19 mouse cellular contexts compared by ENCODE assay signal in the genomic region with DNA sequence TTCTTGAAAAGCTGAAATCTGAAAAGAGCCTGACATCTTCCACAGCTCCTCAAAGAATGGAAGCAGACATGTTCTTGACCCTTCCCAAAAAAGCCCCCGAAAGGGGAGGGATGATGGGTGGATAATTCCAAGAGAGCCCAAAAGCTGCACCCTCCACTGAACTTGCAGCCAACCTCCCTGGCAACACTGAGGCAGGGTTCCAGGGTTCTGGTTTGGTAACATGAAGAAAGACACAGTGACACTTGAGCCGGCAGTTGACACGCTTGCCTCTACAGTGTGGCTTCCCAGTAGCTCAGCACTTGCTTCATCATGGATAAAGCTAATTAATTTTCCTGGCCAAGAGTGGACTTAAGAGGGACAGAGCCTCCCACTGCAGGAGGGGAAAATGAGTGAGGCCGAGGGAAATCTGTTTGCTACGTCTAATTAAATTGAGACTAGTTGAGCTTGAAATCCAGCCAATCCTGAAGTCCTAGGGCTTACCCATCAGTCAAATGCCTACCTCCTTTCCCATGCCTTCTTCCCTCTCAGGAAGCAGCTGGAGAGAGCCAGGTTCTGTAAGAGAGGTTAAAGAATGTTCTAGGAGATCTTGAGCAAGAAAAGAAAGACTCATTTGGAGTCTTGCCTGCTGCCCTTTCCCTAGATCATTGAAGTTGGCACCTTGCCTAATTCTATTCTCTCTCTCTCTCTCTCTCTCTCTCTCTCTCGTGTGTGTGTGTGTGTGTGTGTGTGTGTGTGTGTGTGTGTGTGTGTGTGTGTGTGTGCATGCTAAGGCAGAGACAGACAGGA. TPM values are rescaled to one million over a fixed set of nuclear protein-coding genes. Genes with fewer than 3 reads are reported as not detected.
DNase-seq lines count a peak whose midpoint lies in the region; ATAC-seq lines count a peak whose summit lies in the region.
"Had no signal": no experiment of that assay in that cellular context is flagged by ENCODE, and none has a peak within 500 bp of the region (broad histone marks: within the 10 kb centered on the region; RNA-seq: fewer than 3 reads in every experiment).

No protein-coding gene starts in this region.

- DNase-seq in embryonic facial prominence, embryonic 14.5 days (ENCODE audit: low spot score), result peak; percentile 31
- DNase-seq in embryonic facial prominence, embryonic 10.5 days (ENCODE audit: low spot score), result no peak
- no peak for DNase-seq in kidney, adult 8-10 months
- DNase-seq in retina, postnatal 1 day, result peak; percentile 57
- no peak for DNase-seq in retina, embryonic 14.5 days (ENCODE audit: low spot score)
- no peak for DNase-seq in liver
- DNase-seq: B cell, adult 2 months; kidney, postnatal 14 days; lung, postnatal 36 days; right cerebral cortex, postnatal 14 days; thymus, adult 18-20 months had no signal

- WGBS in embryonic facial prominence, embryonic 14.5 days, result 53% methylated on average over 5 of the region's 6 CpGs
- 72% methylated on average over 6 of the region's 6 CpGs for WGBS in embryonic facial prominence, embryonic 10.5 days
- 31% methylated on average over 6 of the region's 6 CpGs for WGBS in kidney, embryonic 14.5 days

- no peaks in the 10 kb centered on the region for H3K36me3 ChIP-seq in embryonic facial prominence, embryonic 14.5 days (ENCODE audit: control insufficient read depth, insufficient read depth, low read length)
- no peaks in the 10 kb centered on the region for H3K36me3 ChIP-seq in embryonic facial prominence, embryonic 10.5 days (replicated peaks)
- no peaks in the 10 kb centered on the region for H3K36me3 ChIP-seq in kidney, embryonic 14.5 days (ENCODE audit: control insufficient read depth, insufficient read depth, low read length)
- H3K36me3 ChIP-seq: embryonic facial prominence, embryonic 12.5 days; liver, embryonic 12.5 days had no signal

- H3K27ac ChIP-seq in embryonic facial prominence, embryonic 14.5 days (replicated peaks; ENCODE audit: low read depth, low read length), result no peak overlapping the region
- no peak overlapping the region for H3K27ac ChIP-seq in embryonic facial prominence, embryonic 10.5 days (replicated peaks)
- H3K27ac ChIP-seq in kidney, embryonic 14.5 days (ENCODE audit: low read depth, low read length), result no peak overlapping the region
- H3K27ac ChIP-seq: embryonic facial prominence, embryonic 12.5 days; hindbrain, embryonic 15.5 days; liver, embryonic 12.5 days; neural tube, embryonic 13.5 days had no signal

- no peaks in the 10 kb centered on the region for H3K9me3 ChIP-seq in embryonic facial prominence, embryonic 14.5 days (ENCODE audit: control insufficient read depth, low read length)
- no peaks in the 10 kb centered on the region for H3K9me3 ChIP-seq in embryonic facial prominence, embryonic 10.5 days
- no peaks in the 10 kb centered on the region for H3K9me3 ChIP-seq in kidney, embryonic 14.5 days (ENCODE audit: control insufficient read depth, low read length)
- H3K9me3 ChIP-seq: embryonic facial prominence, embryonic 12.5 days; hindbrain, embryonic 15.5 days; liver, embryonic 12.5 days; neural tube, embryonic 13.5 days had no signal

- H3K4me3 ChIP-seq in embryonic facial prominence, embryonic 14.5 days (ENCODE audit: low read depth, low read length), result no peak overlapping the region
- H3K4me3 ChIP-seq in embryonic facial prominence, embryonic 10.5 days, result no peak overlapping the region
- H3K4me3 ChIP-seq in kidney, embryonic 14.5 days (ENCODE audit: low read length), result no peak overlapping the region
- H3K4me3 ChIP-seq: embryonic facial prominence, embryonic 12.5 days; hindbrain, embryonic 15.5 days; liver, embryonic 12.5 days; neural tube, embryonic 13.5 days had no signal

- no peaks in the 10 kb centered on the region for H3K4me1 ChIP-seq in embryonic facial prominence, embryonic 14.5 days (ENCODE audit: control insufficient read depth, insufficient read depth, low read length)
- peaks cover 18% of the 10 kb centered on the region for H3K4me1 ChIP-seq in embryonic facial prominence, embryonic 10.5 days
- no peaks in the 10 kb centered on the region for H3K4me1 ChIP-seq in kidney, embryonic 14.5 days (ENCODE audit: control insufficient read depth, insufficient read depth, low read length)

- H3K9ac ChIP-seq in embryonic facial prominence, embryonic 14.5 days (ENCODE audit: low read depth, low read length), result no peak overlapping the region
- H3K9ac ChIP-seq in kidney, embryonic 14.5 days (ENCODE audit: low read depth, low read length), result no peak overlapping the region
- H3K9ac ChIP-seq: embryonic facial prominence, embryonic 12.5 days; hindbrain, embryonic 15.5 days; liver, embryonic 12.5 days; neural tube, embryonic 13.5 days had no signal

- no peak; the same call in 1 of the 2 replicates for ATAC-seq in embryonic facial prominence, embryonic 14.5 days (ENCODE audit: low read depth)
- 0 out of 2 replicates have a peak, but pooled peaks have one; percentile 30 for ATAC-seq in kidney, embryonic 14.5 days (ENCODE audit: low FRiP score, low TSS enrichment)
- no peak for ATAC-seq in granulocyte monocyte progenitor cell, adult 5-6 weeks (replicated peaks; ENCODE audit: poor library complexity, severe bottlenecking)
- ATAC-seq: liver, embryonic 12.5 days; midbrain, embryonic 16.5 days had no signal

- H3K4me2 ChIP-seq in embryonic facial prominence, embryonic 14.5 days (ENCODE audit: low read depth, low read length), result no peak overlapping the region
- H3K4me2 ChIP-seq in kidney, embryonic 14.5 days (replicated peaks; ENCODE audit: low read depth, low read length), result no peak overlapping the region
- H3K4me2 ChIP-seq: embryonic facial prominence, embryonic 12.5 days; heart, embryonic 11.5 days; hindbrain, embryonic 15.5 days; liver, embryonic 12.5 days; neural tube, embryonic 13.5 days had no signal

- no peaks in the 10 kb centered on the region for H3K27me3 ChIP-seq in embryonic facial prominence, embryonic 14.5 days (replicated peaks; ENCODE audit: control insufficient read depth, insufficient read depth, low read length)
- H3K27me3 ChIP-seq in embryonic facial prominence, embryonic 10.5 days (replicated peaks; ENCODE audit: low read depth, poor library complexity, severe bottlenecking), result no peaks in the 10 kb centered on the region
- H3K27me3 ChIP-seq in kidney, embryonic 14.5 days (ENCODE audit: control insufficient read depth, insufficient read depth, low read length), result no peaks in the 10 kb centered on the region
- H3K27me3 ChIP-seq: embryonic facial prominence, embryonic 12.5 days; hindbrain, embryonic 15.5 days; neural tube, embryonic 13.5 days had no signal

RNA-seq across cellular contexts. Expression of gene Pex5, which starts 13.1 kb away (rescaled TPM):
- polyA plus RNA-seq in embryonic facial prominence, embryonic 14.5 days (2014; fragmentation: Nextera tagmentation; extraction: Ambion mirVana), result 38.6 and 43.6 TPM in 2 replicates
- polyA plus RNA-seq in embryonic facial prominence, embryonic 10.5 days (2016; fragmentation: Nextera tagmentation; extraction: Ambion mirVana), result 43.3 and 44.9 TPM in 2 replicates
- polyA plus RNA-seq in kidney, embryonic 14.5 days (2014; fragmentation: Nextera tagmentation; extraction: Ambion mirVana), result 26.8 and 35.3 TPM in 2 replicates
- 31.3 and 34.9 TPM in 2 replicates for total RNA-seq in granulocyte monocyte progenitor cell, adult 5-6 weeks (2014; fragmentation: Nextera tagmentation)
- 16.2 and 19.5 TPM in 2 replicates for total RNA-seq in granulocyte monocyte progenitor cell, adult 5-6 weeks (2017)

RNA-seq across cellular contexts. Expression of gene Clstn3, which starts 36.6 kb away (rescaled TPM):
- polyA plus RNA-seq in embryonic facial prominence, embryonic 14.5 days (2014; fragmentation: Nextera tagmentation; extraction: Ambion mirVana), result 7.7 and 9.7 TPM in 2 replicates
- 5.5 and 8.7 TPM in 2 replicates for polyA plus RNA-seq in embryonic facial prominence, embryonic 10.5 days (2016; fragmentation: Nextera tagmentation; extraction: Ambion mirVana)
- polyA plus RNA-seq in kidney, embryonic 14.5 days (2014; fragmentation: Nextera tagmentation; extraction: Ambion mirVana), result 2.8 TPM in 2 replicates
- 7.5 and 17.8 TPM in 2 replicates for total RNA-seq in granulocyte monocyte progenitor cell, adult 5-6 weeks (2014; fragmentation: Nextera tagmentation)
- total RNA-seq in granulocyte monocyte progenitor cell, adult 5-6 weeks (2017), result 8.6 and 11.6 TPM in 2 replicates

Comparison
In these comparisons a context has a peak if more than half of its experiments do, and no peak if none do; other contexts are left out.
1. DNase-seq: peak in embryonic facial prominence, embryonic 14.5 days (single experiment) and retina, postnatal 1 day (single experiment); none in embryonic facial prominence, embryonic 10.5 days (single experiment), kidney, adult 8-10 months (0 of 2), retina, embryonic 14.5 days (single experiment) and liver (single experiment).